Mouse (Mus musculus) MEL-GATA-1-ER (cell line): ENCODE results near the gene Slc36a3.

ENCODE experiments used
- DNase-seq: peaks from one replicate; pipeline ENCODE4 v3.0.0-alpha.2; 2012; ENCODE audit warnings: low read depth; ENCODE audit errors: extremely low read depth

Gene Slc36a3

DNA sequence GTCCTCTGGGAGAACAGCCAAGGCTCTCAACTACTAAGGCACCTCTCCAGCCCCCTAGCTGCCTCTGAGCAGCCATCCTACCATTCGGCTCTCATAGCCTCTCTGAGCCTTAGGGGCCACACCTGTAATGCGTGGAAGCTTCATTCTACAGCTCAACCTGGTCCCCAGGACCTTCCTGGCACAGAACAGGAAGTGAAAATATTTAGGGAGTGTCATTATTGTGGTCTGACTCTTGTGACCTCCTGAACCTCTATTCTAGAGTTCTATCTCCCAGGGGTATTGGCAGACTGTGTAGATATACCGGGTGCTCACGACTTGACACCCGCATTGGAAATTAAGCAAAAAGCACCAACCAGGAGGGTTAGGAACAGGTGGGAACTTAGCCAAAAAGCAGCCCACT is 75.3 kb downstream of the Slc36a3 start:
- no peak for DNase-seq

DNA sequence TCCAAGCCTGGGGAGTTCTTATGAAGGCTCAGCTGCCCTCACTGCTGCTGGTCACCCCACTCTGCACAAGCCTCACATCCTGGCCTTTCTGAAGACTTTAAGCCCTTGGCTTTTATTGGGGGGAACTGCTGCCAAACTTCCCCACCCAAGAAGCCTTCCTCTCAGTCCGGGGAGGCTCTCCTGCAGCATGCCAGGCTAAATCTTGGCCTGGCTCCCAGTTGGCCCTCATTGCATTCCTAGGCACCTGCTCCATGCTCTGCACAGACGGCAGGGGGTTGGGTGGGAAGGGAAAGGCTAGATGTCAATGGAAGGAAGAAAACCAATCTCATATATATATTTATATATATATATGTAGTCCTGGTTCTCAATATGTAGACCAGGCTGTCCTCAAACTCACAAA is 75.9 kb downstream of the Slc36a3 start:
- DNase-seq, result no peak
